Mouse (Mus musculus): ENCODE measurements at regions not wholly inside any gene's neighbourhood (a gene's known extent, or its start where the extent isn't known, plus 50 kb on each side); places are given as distances from the start of the nearest gene placed in this dataset.

- no peak for DNase-seq (ENCODE audit: low spot score in 2 of 2)
These were observed 133.3 kb upstream of the Cdh10 start for GRCm38 (mm10) chr15:18685439-18685838.

- no peak for DNase-seq (ENCODE audit: low spot score in 2 of 2)
These were observed 122.0 kb upstream of the Cdh10 start for GRCm38 (mm10) chr15:18696680-18697284.

- DNase-seq (ENCODE audit: low spot score in 2 of 2): peak in 1 of 2 experiments; percentile 27
These were observed 74.5 kb upstream of the Cdh10 start for GRCm38 (mm10) chr15:18744266-18744665.

- DNase-seq (ENCODE audit: low spot score in 2 of 2): peak in 1 of 2 experiments; percentile 51
These were observed 70.0 kb upstream of the Cdh10 start for GRCm38 (mm10) chr15:18748574-18749246.
